Mouse (Mus musculus): ENCODE measurements around the gene Gm20716. TPM values are rescaled to one million over a fixed set of nuclear protein-coding genes. Genes with fewer than 3 reads are reported as not detected.

Gm20716 gene
- total RNA-seq, 1 experiment, result 41.7 TPM

- no peak overlapping the region for H3K9ac ChIP-seq (ENCODE audit: insufficient read depth, low read depth, low read length, poor library complexity, severe bottlenecking)
- TF ChIP-seq ZC3H11A (IDR thresholded peaks at IDR 0.05; ENCODE audit: borderline replicate concordance, low read depth, low read length) (no peak), CHD2 (IDR thresholded peaks at IDR 0.05; ENCODE audit: low read depth, low read length) (no peak), MAFK (IDR thresholded peaks at IDR 0.05; ENCODE audit: insufficient read depth, low read depth, low read length) (no peak), HCFC1 (IDR thresholded peaks at IDR 0.05; ENCODE audit: borderline replicate concordance, insufficient read depth, low read length) (no peak), ZNF384 (IDR thresholded peaks at IDR 0.05; ENCODE audit: low read depth, low read length) (no peak)
- H3K36me3 ChIP-seq (ENCODE audit: control insufficient read depth, insufficient read depth, low read length, poor library complexity, severe bottlenecking), result no peaks in the 10 kb centered on the region
- H3K9me3 ChIP-seq (ENCODE audit: control insufficient read depth, insufficient read depth, low read depth, low read length), result no peaks in the 10 kb centered on the region
- no peak for DNase-seq (ENCODE audit: low read depth, low spot score)
- no peak overlapping the region for H3K4me3 ChIP-seq (ENCODE audit: insufficient read depth in 1 of 2, low read depth in 1 of 2, low read length in 2 of 2, poor library complexity in 1 of 2, severe bottlenecking in 1 of 2)
- in situ Hi-C loops (cut with MboI; ENCODE audit: low sequenced_read_pairs in 2 of 2, unreplicated experiment in 2 of 2), result no loop called here
- H3K27ac ChIP-seq (ENCODE audit: insufficient read depth, low read depth, low read length, poor library complexity, severe bottlenecking), result no peak overlapping the region
- peaks cover 5 to 15% of the 10 kb centered on the region in 2 experiments; a peak in 3 of 4 replicates for H3K4me1 ChIP-seq (ENCODE audit: control insufficient read depth in 2 of 2, insufficient read depth in 2 of 2, low read length in 2 of 2, poor library complexity in 1 of 2)
Observed at GRCm38 (mm10) chr2:168145437-168145836, 84.7 kb downstream of the Gm20716 start.

GRCm38 (mm10) chr2:168143794-168144193 is 86.4 kb downstream of the Gm20716 start:
- no peak for DNase-seq (ENCODE audit: low read depth, low spot score)
- in situ Hi-C loops (cut with MboI; ENCODE audit: low sequenced_read_pairs in 2 of 2, unreplicated experiment in 2 of 2), result no loop called here
- no peak overlapping the region for H3K4me3 ChIP-seq (ENCODE audit: insufficient read depth in 1 of 2, low read depth in 1 of 2, low read length in 2 of 2, poor library complexity in 1 of 2, severe bottlenecking in 1 of 2)
- H3K4me1 ChIP-seq (ENCODE audit: control insufficient read depth in 2 of 2, insufficient read depth in 2 of 2, low read length in 2 of 2, poor library complexity in 1 of 2), result peaks cover 5 to 13% of the 10 kb centered on the region in 2 experiments; a peak in 3 of 4 replicates
- no peaks in the 10 kb centered on the region for H3K36me3 ChIP-seq (ENCODE audit: control insufficient read depth, insufficient read depth, low read length, poor library complexity, severe bottlenecking)
- no peak overlapping the region for H3K9ac ChIP-seq (ENCODE audit: insufficient read depth, low read depth, low read length, poor library complexity, severe bottlenecking)
- no peak for TF ChIP-seq ZC3H11A (IDR thresholded peaks at IDR 0.05; ENCODE audit: borderline replicate concordance, low read depth, low read length)
- no peak for TF ChIP-seq HCFC1 (IDR thresholded peaks at IDR 0.05; ENCODE audit: borderline replicate concordance, insufficient read depth, low read length)
- TF ChIP-seq CHD2 (IDR thresholded peaks at IDR 0.05; ENCODE audit: low read depth, low read length), result no peak
- no peak for TF ChIP-seq MAFK (IDR thresholded peaks at IDR 0.05; ENCODE audit: insufficient read depth, low read depth, low read length)
- TF ChIP-seq ZNF384 (IDR thresholded peaks at IDR 0.05; ENCODE audit: low read depth, low read length), result no peak
- no peak overlapping the region for H3K27ac ChIP-seq (ENCODE audit: insufficient read depth, low read depth, low read length, poor library complexity, severe bottlenecking)
- no peaks in the 10 kb centered on the region for H3K9me3 ChIP-seq (ENCODE audit: control insufficient read depth, insufficient read depth, low read depth, low read length)

DNA sequence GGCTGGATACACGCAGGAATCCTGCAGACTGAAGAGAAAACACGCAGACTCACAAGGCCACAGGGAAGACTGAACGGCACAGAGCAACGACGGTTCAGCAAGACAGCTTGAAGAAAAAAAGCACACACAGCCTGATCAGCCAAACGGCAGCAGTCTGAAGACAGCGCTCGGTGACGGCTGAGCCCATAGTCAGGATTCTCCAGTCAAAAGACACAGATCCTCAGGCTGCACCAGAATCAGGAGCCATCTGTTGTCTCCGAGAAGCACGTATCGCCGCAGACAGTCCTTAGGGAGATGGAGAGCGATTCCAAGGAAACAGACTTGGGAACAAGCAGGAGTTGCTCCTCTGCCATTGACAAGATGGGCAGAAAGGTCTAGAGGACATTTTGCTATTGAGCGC is 93.0 kb downstream of the Gm20716 start:
- TF ChIP-seq MAFK (IDR thresholded peaks at IDR 0.05; ENCODE audit: insufficient read depth, low read depth, low read length) (no peak), ZNF384 (IDR thresholded peaks at IDR 0.05; ENCODE audit: low read depth, low read length) (no peak), ZC3H11A (IDR thresholded peaks at IDR 0.05; ENCODE audit: borderline replicate concordance, low read depth, low read length) (no peak), HCFC1 (IDR thresholded peaks at IDR 0.05; ENCODE audit: borderline replicate concordance, insufficient read depth, low read length) (no peak), CHD2 (IDR thresholded peaks at IDR 0.05; ENCODE audit: low read depth, low read length) (no peak)
- Histone ChIP-seq H3K9me3 (ENCODE audit: control insufficient read depth, insufficient read depth, low read depth, low read length) (no peaks in the 10 kb centered on the region), H3K9ac (ENCODE audit: insufficient read depth, low read depth, low read length, poor library complexity, severe bottlenecking) (no peak overlapping the region), H3K36me3 (ENCODE audit: control insufficient read depth, insufficient read depth, low read length, poor library complexity, severe bottlenecking) (no peaks in the 10 kb centered on the region), H3K4me1 (ENCODE audit: control insufficient read depth in 2 of 2, insufficient read depth in 2 of 2, low read length in 2 of 2, poor library complexity in 1 of 2) (peaks cover 2 to 12% of the 10 kb centered on the region in 2 experiments; a peak in 3 of 4 replicates), H3K27ac (ENCODE audit: insufficient read depth, low read depth, low read length, poor library complexity, severe bottlenecking) (no peak overlapping the region), H3K4me3 (ENCODE audit: insufficient read depth in 1 of 2, low read depth in 1 of 2, low read length in 2 of 2, poor library complexity in 1 of 2, severe bottlenecking in 1 of 2) (peak overlapping the region; percentile 7 to 30; a peak in 2 of 4 replicates)
- DNase-seq (ENCODE audit: low read depth, low spot score), result no peak
- in situ Hi-C loops (cut with MboI; ENCODE audit: low sequenced_read_pairs in 2 of 2, unreplicated experiment in 2 of 2), result no loop called here

Other genes with a start within 250 kb of the Gm20716 start
- 0.32 and 0.98 TPM in 2 replicates for gene Ripor3, start 219.7 kb downstream of the Gm20716 start, total RNA-seq (2012; rRNA removed)
- gene Pard6b, start 149.4 kb downstream of the Gm20716 start, total RNA-seq (2012; rRNA removed), result 11.6 and 15.3 TPM in 2 replicates
- 13.2 and 15.9 TPM in 2 replicates for gene Adnp, start 23.3 kb downstream of the Gm20716 start, total RNA-seq (2012; rRNA removed)
- 40.1 and 47.3 TPM in 2 replicates for gene Dpm1, start 227 bp upstream of the Gm20716 start, total RNA-seq (2012; rRNA removed)
- 10.7 and 12.1 TPM in 2 replicates for gene Mocs3, start 258 bp upstream of the Gm20716 start, total RNA-seq (2012; rRNA removed)
- 1.3 and 1.9 TPM in 2 replicates for gene Kcng1, start 51.4 kb upstream of the Gm20716 start, total RNA-seq (2012; rRNA removed)